Mouse (Mus musculus): ENCODE results near the gene Psmb4. TPM values are rescaled to one million over a fixed set of nuclear protein-coding genes. Genes with fewer than 3 reads are reported as not detected.
"Not testable (repeated sequence)": the region's sequence is repeated elsewhere in the genome, so short reads cannot be mapped to it uniquely, and the experiment has no call there.

The Psmb4 gene
- total RNA-seq, 2 experiments from 2014 or later, result 289 to 312 TPM

GRCm38 (mm10) chr3:94906482-94906881 lies 19.7 kb upstream of the Psmb4 start:
- DNase-seq (ENCODE audit: low spot score in 2 of 2), result no peak

GRCm38 (mm10) chr3:94904759-94905158 lies 18.0 kb upstream of the Psmb4 start:
- DNase-seq (ENCODE audit: low spot score in 2 of 2), result not testable (repeated sequence)

DNA sequence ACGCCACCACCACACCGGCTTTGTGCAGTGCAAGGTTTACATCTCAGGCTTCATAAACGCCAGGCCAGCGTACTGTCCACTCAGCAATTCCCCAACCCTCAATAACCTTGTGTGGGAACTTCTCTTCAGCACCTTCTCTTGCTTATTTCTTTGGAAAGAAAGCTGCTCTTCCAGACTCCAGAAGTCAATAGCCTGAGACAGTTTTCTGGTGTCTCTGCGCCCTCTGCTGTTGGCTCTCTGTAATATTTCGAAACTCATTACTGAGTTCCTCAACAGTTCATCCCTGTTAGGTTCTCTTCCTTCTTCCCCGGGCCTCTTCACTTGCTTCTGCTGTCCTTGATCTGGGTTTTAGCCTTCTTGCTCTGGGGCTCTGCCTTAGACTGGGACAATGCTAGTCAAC lies 16.0 kb upstream of the Psmb4 start:
- peak; percentile 68 to 75 for DNase-seq (ENCODE audit: low spot score in 2 of 2)

DNA sequence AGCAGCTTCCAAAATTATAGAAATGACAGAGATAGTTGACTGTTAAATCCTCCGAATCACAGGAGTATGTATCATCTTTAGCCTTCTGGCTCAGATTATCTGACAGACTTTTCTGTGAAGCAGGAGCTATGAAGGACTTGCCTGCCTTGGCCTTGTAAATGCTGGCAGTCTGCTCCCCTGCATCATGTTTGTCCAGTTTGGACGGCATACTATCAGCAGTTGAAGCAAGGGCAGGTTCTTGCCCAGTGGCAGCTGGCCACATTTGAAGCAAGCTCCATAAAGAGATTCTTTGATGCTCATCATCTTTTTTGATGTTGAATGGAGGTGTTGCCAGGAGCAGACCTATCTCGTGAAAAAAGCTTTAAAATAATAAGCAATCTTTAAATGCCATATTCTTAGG lies 7.3 kb upstream of the Psmb4 start:
- no peak for DNase-seq (ENCODE audit: low spot score in 2 of 2)

DNA sequence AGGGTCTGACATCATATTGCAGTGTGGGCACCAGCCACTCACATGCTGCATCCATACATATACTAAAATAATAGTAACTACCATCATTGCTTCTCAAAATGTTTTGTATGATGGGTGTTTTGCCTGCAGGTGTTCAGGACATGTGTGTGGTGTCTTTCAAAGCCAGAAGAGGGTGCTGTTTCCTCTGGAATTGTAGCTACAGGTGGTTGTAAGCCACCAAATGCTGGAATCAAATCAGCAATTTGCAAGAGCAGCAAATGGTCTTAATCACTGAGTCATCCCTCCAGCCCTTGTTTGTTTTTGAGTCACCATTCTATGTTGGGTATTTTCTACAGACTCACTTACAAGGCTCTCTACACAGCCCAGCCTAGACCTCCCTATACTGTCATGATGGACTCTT lies 1.8 kb upstream of the Psmb4 start:
- DNase-seq (ENCODE audit: low spot score in 2 of 2), result no peak

- DNase-seq (ENCODE audit: low spot score in 2 of 2), result no peak
Observed at GRCm38 (mm10) chr3:94882579-94882978, 4.2 kb downstream of the Psmb4 start.

GRCm38 (mm10) chr3:94881840-94882239 lies 4.9 kb downstream of the Psmb4 start:
- DNase-seq (ENCODE audit: low spot score in 2 of 2), result no peak

DNA sequence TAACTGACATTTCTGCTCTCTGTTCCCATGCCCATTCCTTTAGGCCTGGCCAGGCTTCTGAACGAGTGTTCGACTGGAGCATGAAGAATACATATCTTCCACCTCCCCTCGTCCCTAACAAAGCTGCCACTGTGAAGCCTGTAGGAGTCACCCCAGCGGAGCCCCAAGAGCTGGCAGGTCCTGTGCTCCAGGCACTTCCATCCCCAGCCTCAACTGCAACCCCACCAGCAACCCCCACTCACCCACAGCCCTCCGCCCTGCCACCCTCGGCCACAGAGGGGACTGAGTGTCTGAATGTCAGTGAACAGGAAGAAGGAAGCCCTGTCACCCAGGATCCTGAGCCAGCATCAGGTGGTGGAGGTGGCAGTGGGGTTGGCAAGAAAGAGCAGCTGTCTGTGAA lies 8.1 kb downstream of the Psmb4 start:
- DNase-seq (ENCODE audit: low spot score in 2 of 2), result no peak

GRCm38 (mm10) chr3:94869011-94869410 lies 17.8 kb downstream of the Psmb4 start:
- DNase-seq (ENCODE audit: low spot score in 2 of 2), result no peak

GRCm38 (mm10) chr3:94859471-94859870 lies 27.3 kb downstream of the Psmb4 start:
- no peak for DNase-seq (ENCODE audit: low spot score in 2 of 2)

- no peak for DNase-seq (ENCODE audit: low spot score in 2 of 2)
Observed at GRCm38 (mm10) chr3:94852215-94852614, 34.5 kb downstream of the Psmb4 start.

DNA sequence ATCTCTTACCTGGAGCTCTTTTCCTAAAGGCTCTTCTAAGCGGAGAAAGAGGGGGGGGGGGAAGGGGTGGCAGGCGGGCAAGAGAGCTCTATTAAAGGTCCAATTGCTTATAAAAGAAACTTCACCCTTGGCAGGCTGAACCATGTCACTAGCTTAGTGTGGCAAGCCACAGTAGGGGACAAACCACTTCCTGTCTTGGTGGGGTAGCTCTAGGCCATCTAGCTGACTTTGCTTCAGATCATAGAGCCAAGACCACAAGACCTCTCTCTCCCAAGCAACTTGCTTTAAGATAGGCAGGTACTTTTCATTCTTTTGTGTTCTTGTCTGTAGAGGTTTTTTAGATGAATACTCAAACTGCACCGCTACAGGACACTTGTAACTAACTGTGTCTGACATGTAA lies 35.0 kb downstream of the Psmb4 start:
- no peak for DNase-seq (ENCODE audit: low spot score in 2 of 2)

- peak; percentile 72 to 75 for DNase-seq (ENCODE audit: low spot score in 2 of 2)
Observed at GRCm38 (mm10) chr3:94849338-94849737, 37.4 kb downstream of the Psmb4 start.

DNA sequence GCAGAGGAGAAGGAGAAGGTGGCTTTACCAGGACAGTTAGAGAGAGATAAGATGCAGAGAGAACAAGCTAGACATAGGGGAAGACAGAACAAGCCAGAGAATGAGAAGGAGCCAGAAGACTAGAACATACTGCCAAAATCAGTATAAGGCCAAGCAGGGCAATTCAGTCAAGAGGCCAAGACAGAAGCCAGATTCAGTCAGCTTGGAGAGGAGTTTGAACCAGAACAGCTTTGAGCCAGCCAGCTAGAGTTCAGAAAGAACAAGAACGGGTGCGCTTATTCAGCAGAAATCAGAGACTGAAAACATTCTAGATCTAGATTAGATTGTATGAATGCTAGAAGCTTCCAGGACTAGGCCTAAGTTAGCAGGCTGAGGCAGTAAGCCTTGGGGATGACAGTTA lies 39.4 kb downstream of the Psmb4 start:
- DNase-seq (ENCODE audit: low spot score in 2 of 2), result no peak

DNA sequence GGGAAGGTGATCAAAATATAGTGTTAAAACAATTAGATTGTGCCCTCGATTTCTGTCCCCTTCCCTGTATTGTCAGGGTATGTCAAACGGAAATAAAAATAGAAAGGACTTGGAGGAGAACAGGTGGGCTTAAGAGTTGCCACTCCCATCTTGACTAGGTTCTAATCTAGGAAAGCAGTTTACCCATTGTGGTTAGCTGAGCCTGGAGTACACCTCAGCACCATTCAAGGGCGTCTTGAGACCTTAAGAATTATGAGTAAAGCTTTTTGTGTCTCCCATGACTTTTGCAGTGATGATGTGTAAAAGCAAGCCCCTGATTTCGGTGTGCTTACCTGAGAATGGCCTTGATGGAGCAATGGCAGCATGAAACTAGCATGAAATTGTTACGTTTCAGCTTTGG lies 47.7 kb downstream of the Psmb4 start:
- DNase-seq (ENCODE audit: low spot score in 2 of 2), result no peak

DNA sequence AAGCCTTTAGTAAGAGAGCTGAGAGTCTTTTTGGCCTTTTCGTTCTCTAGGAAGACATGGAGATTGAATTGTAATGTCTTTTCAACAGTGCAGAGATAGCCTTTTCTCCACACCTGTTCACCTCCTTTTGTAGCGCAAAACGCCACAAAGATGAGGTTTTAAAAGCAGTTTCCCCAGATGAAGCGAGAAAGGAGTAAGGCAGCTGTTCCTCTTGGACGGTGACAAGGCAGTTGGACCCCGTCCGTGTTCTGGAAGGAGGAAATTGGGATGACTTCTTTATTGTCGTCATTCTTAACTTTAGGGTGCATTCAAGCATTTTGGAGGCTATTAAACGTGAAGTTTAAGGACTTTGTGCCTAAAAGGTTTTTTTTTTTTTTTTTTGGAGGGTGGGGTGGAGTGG lies 48.1 kb downstream of the Psmb4 start:
- DNase-seq (ENCODE audit: low spot score in 2 of 2), result peak; percentile 20 to 26

GRCm38 (mm10) chr3:94837959-94838496 lies 48.7 kb downstream of the Psmb4 start:
- peak; percentile 82 to 87 for DNase-seq (ENCODE audit: low spot score in 2 of 2)

DNA sequence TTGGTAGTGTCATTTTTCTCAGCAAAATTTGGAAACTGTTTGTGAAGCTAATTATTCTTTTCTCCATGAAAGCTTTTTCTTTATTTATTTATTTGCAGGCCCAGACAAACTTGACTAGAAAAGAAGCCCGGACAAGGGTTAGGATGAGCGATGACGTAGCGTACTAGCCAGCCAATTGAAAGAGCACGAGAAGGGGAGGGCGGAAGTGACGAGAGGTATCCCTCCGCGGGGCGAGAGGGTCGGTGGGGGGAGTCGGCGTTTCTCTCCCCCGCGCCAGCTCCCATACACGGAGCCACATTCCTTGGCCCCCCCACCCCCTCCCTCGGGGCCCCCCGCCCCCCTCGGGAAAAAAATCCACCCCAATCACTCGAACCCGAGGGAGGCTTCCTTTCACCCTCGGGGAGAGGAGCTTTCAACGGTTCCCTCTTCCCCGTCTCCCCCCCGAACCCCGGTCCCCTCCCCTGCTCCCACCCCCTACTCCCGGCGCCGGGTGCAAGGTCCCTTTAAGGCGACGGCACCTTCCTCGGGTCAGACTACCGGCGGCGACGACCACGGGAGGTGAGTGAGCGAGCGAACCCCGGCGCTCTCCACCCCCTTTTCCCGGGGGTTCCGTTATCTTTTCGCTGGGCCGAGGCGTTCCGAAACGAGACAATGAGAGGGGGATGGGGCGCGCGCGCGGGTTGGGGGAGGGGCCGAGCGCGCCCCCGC lies 49.4 kb downstream of the Psmb4 start, which contains the start of gene Pogz:
TSS of gene Pogz (plus strand) at position 385 of the 708 bp plus-strand sequence.
- DNase-seq (ENCODE audit: low spot score in 2 of 2), result peak; percentile 94 to 95

GRCm38 (mm10) chr3:94835396-94835795 lies 51.4 kb downstream of the Psmb4 start:
- DNase-seq (ENCODE audit: low spot score in 2 of 2), result no peak

Measured in layer of hippocampus, postnatal 10 days (tissue).